Mouse (Mus musculus) intestine, embryonic 16.5 days (tissue): Measurements from ENCODE around the gene Mboat1. TPM values are rescaled to one million over a fixed set of nuclear protein-coding genes. Genes with fewer than 3 reads are reported as not detected.

ENCODE experiments used
- ATAC-seq: fragments of 200-750 bp; cut with Nextera tagmentation; 2 replicates; pipeline ENCODE4 v1.8.0; 2017; ENCODE audit warnings: moderate TSS enrichment, moderate library complexity
- H3K27ac ChIP-seq: fragments of 300-500 bp; sonication (generic); 2 replicates; pipeline ENCODE4 v1.5.1; 2014; ENCODE audit warnings: mild to moderate bottlenecking, low read length
- H3K27me3 ChIP-seq: fragments of 300-500 bp; sonication (generic); replicated peaks from 2 replicates; pipeline ENCODE4 v1.6.1; 2014; ENCODE audit warnings: low read length, control low read depth, mixed read lengths; ENCODE audit not compliant: control insufficient read depth, insufficient read depth
- H3K36me3 ChIP-seq: fragments of 300-500 bp; sonication (generic); 2 replicates; pipeline ENCODE4 v1.6.1; 2014; ENCODE audit warnings: low read length, control low read depth; ENCODE audit not compliant: control insufficient read depth, insufficient read depth
- H3K4me1 ChIP-seq: fragments of 300-500 bp; sonication (generic); 2 replicates; pipeline ENCODE4 v1.6.1; 2014; ENCODE audit warnings: low read length, control low read depth, mixed read lengths; ENCODE audit not compliant: control insufficient read depth, insufficient read depth
- H3K4me2 ChIP-seq: fragments of 300-500 bp; sonication (generic); 2 replicates; pipeline ENCODE4 v1.6.1; 2014; ENCODE audit warnings: low read depth, low read length, control low read depth
- H3K4me3 ChIP-seq: fragments of 300-500 bp; sonication (generic); 2 replicates; pipeline ENCODE4 v1.5.1; 2014; ENCODE audit warnings: mild to moderate bottlenecking, low read length
- H3K9ac ChIP-seq: fragments of 300-500 bp; sonication (generic); 2 replicates; pipeline ENCODE4 v1.6.1; 2014; ENCODE audit warnings: low read depth, low read length
- H3K9me3 ChIP-seq: fragments of 300-500 bp; sonication (generic); 2 replicates; pipeline ENCODE4 v1.6.1; 2016; ENCODE audit warnings: low read length, control low read depth; ENCODE audit not compliant: control insufficient read depth
- WGBS: fragments of 180-500 bp; shearing (Covaris S2); extraction: QIAGEN DNeasy Blood & Tissue Kit; methylation state at CpG from one replicate; pipeline ENCODE4 v1.1.7; 2014; 5-methylcytosine and 5-hydroxymethylcytosine counted together
- polyA plus RNA-seq: library from polyadenylated mRNA; unstranded; fragments of >200 nt; fragmentation: Nextera tagmentation; extraction: Ambion mirVana; gene quantifications from 2 replicates; pipeline ENCODE4 v1.2.1, GENCODE M21; 2015

Gene Mboat1
- polyA plus RNA-seq, 1 experiment from 2014 or later = 44.2 TPM

DNA sequence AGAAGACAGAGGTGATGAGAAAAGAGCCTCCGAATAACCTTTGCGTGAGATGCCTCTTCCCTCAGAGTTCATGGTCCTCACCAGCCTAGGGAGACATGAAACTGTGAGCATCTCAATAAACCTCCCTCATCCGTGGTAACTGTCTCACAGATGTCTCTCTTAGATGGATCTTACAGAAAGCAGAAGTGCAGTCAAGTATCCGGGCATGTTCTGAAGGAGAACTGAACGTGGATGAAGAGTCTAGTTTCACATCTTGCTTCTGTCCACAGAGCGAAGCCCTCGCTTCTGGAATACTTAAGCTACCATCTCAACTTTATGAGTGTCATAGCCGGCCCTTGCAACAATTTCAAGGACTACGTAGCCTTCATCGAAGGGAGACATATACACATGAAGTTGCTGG, 87.8 kb downstream of the Mboat1 start:
- 92% methylated on average over 10 of the region's 10 CpGs for WGBS
- Histone ChIP-seq H3K27me3 (no peaks in the 10 kb centered on the region), H3K36me3 (peaks cover 5% of the 10 kb centered on the region; the same call in 1 of the 2 replicates), H3K4me2 (no peak overlapping the region), H3K9me3 (no peaks in the 10 kb centered on the region), H3K4me1 (peaks cover 3% of the 10 kb centered on the region; the same call in 1 of the 2 replicates), H3K4me3 (no peak overlapping the region), H3K9ac (no peak overlapping the region), H3K27ac (no peak overlapping the region)
- no peak for ATAC-seq

DNA sequence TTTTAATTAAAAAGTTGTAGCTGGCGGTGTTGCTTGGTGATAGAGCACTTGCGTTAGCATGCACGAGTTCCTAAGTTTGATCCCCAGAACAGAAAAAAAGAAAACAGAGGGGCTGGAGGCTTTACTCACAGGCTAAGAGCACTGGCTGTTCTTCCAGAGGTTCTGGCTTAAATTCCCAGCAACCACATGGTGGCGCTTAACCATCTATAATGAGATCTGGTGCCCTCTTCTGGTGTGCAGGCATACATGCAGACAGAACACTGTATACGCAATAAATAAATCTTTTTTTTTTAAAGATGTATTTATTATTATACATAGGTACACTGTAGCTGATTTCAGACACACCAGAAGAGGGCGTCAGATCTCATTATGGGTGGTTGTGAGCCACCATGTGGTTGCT, 88.4 kb downstream of the Mboat1 start:
- Histone ChIP-seq H3K27me3 (no peaks in the 10 kb centered on the region), H3K36me3 (peaks cover 5% of the 10 kb centered on the region; the same call in 1 of the 2 replicates), H3K9ac (no peak overlapping the region), H3K4me2 (no peak overlapping the region), H3K4me3 (no peak overlapping the region), H3K9me3 (no peaks in the 10 kb centered on the region), H3K4me1 (peaks cover 3% of the 10 kb centered on the region; the same call in 1 of the 2 replicates), H3K27ac (no peak overlapping the region)
- no peak for ATAC-seq
- WGBS = 92% methylated on average over 6 of the region's 6 CpGs

DNA sequence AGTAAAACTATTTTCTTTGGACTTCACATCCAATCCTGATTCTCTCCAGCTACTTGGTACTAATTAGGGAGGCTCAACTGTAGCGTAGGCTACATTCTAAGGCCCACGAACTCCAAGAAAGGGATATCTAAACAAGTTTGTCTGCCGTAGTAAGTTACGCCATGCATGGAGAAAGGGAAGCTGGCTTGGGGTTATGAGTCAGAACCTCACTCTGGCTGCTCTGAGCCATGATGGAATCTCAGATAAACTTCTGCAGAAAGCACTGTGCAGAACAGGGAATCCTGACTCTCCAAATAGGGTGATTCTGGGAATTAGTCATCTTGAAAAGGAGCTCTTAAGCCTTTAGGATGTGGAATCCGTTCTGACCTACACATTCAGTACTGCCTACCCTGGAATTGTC, 92.5 kb downstream of the Mboat1 start:
- Histone ChIP-seq H3K9me3 (no peaks in the 10 kb centered on the region), H3K4me2 (no peak overlapping the region), H3K4me1 (no peaks in the 10 kb centered on the region), H3K4me3 (no peak overlapping the region), H3K27me3 (no peaks in the 10 kb centered on the region), H3K36me3 (peaks cover 5% of the 10 kb centered on the region; the same call in 1 of the 2 replicates), H3K27ac (no peak overlapping the region), H3K9ac (no peak overlapping the region)
- 77% methylated on average over 5 of the region's 5 CpGs for whole genome bisulfite sequencing
- ATAC-seq = no peak

DNA sequence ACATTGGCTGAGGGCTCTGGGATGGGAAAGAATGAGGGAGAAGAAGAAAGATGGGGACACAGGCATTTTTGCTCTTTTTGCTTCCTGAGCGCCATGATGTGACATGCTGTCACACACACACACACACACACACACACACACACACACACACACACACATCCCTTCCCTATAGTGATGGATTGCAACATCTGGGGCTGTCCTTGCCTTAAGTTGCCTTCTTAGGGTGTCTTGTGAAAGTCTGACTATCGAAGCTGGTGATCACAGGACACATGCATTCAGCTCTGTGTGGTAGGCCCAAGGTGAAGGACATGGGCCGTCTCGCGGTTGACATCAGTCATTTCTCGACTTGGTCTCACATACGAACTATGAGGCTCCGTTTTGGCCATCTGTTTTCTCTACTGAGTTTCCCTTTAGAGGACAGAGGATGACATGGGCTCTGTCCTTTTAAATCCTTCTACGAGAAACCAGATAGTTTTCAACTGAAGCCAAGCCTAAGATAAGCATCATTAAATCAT, 93.4 kb downstream of the Mboat1 start:
- H3K27ac ChIP-seq = no peak overlapping the region
- H3K4me3 ChIP-seq = no peak overlapping the region
- H3K27me3 ChIP-seq = no peaks in the 10 kb centered on the region
- no peaks in the 10 kb centered on the region for H3K9me3 ChIP-seq
- H3K9ac ChIP-seq = no peak overlapping the region
- H3K36me3 ChIP-seq = peaks cover under 1% of the 10 kb centered on the region; the same call in 1 of the 2 replicates
- 81% methylated on average over 9 of the region's 9 CpGs for WGBS
- ATAC-seq = no peak
- H3K4me1 ChIP-seq = no peaks in the 10 kb centered on the region
- no peak overlapping the region for H3K4me2 ChIP-seq

DNA sequence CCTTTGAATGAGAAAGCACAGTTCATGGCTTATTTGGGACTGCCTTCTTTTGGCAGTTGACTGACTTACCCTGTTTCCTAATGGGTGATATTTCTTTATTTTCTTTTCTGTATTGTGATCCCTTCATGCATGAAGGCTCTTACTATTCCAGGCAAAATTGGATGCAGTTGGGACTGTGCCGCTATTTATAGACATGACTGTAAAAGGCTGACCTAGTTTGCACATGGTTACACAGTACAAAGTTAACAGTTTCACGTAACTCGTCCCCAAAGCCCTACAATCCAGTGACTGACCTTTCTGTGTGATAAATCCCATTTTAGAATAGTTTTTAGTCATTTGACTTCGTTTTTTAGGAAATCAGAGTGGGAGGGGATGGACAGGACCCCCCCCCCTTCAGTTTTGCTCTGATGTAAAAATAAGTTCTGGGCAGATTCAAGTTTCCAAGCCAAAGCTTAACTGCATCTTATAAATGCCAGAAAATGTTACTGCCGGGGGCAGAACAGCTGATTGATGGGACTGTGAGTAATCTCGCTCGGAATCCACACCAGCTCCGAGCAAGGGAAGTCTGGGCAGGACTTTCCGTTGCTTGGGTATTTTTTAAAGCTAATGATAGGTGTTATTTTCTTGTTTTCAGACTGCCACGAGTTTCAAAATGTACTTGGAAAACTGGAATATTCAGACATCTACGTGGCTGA, 98.9 kb downstream of the Mboat1 start:
- no peak overlapping the region for H3K4me2 ChIP-seq
- no peak overlapping the region for H3K4me3 ChIP-seq
- no peak overlapping the region for H3K9ac ChIP-seq
- ATAC-seq = no peak
- no peaks in the 10 kb centered on the region for H3K4me1 ChIP-seq
- H3K27ac ChIP-seq = no peak overlapping the region
- no peaks in the 10 kb centered on the region for H3K27me3 ChIP-seq
- no peaks in the 10 kb centered on the region for H3K36me3 ChIP-seq
- WGBS = 63% methylated on average over 11 of the region's 11 CpGs
- H3K9me3 ChIP-seq = no peaks in the 10 kb centered on the region

DNA sequence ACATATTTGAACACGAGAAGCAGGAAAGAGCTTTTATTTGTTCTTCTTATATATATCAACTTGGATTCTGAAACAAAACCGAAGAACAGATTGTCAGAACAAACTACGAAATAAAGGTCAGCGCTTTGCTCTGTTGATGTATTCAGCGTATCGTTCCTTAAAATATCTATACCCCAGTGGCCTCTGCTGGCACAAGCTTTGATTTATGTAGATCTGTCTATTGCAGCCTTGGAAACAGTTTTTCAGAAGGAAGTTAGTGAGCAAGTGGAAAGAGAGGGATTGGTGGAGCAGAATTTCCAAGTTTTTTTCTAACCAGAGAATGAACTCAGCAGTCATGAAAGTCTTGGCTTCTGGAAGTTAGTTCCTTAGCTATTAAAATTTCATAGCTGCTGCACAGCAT, 103.1 kb downstream of the Mboat1 start:
- ATAC-seq = no peak
- H3K9me3 ChIP-seq = no peaks in the 10 kb centered on the region
- no peaks in the 10 kb centered on the region for H3K4me1 ChIP-seq
- H3K36me3 ChIP-seq = peaks cover 3% of the 10 kb centered on the region; the same call in 1 of the 2 replicates
- H3K9ac ChIP-seq = no peak overlapping the region
- WGBS = 83% methylated on average over 6 of the region's 6 CpGs
- H3K4me2 ChIP-seq = no peak overlapping the region
- H3K27me3 ChIP-seq = no peaks in the 10 kb centered on the region
- no peak overlapping the region for H3K27ac ChIP-seq
- no peak overlapping the region for H3K4me3 ChIP-seq

DNA sequence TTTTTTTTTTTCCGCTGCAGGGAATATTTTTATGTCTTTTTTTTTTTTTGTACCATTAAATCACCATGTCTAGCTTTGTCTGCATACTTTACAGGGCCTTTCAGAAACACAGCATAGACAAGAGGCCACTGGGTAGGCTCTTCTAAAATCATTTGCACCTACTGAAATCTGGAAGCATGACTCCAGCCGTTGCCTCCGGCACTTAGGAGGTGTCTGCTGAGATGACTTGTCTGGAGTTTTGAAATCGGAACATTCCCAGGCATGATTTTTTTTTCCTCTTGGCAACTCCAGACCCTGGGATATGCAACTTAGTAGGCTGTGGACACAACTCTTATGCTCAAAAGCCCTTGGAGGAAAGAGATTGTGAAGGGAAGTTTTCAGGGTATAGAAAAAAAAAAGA, 109.3 kb downstream of the Mboat1 start:
- peaks cover 4% of the 10 kb centered on the region; the same call in 1 of the 2 replicates for H3K4me1 ChIP-seq

DNA sequence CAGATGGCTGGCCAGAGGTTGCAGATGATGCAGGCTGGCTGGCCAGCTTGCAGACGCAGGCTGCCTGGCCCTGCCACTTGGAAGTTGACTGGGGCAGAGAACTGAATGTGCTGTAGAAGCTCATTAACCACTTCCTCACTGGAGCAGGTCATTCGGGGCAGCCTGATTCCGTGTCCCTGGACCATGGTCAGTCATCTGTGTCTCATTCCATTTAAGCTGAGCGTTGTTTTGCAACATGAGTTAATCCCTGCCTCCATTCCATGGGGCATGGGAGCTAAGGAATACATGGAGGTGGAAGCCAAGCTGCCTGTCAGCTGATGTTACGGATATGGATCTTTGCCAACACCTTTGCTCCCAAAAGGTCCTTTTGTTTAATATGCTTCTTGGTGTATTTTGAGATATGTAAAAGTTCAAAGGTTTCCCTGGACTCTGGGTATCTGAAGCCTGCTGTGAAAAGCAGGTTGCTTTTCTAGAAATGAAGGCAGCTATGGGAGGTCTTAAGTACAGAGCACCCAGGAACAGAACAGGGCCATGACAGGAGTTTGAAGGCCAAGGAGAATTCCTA, 114.1 kb downstream of the Mboat1 start:
- Histone ChIP-seq H3K9me3 (no peaks in the 10 kb centered on the region), H3K4me2 (no peak overlapping the region), H3K27ac (no peak overlapping the region), H3K4me3 (no peak overlapping the region), H3K36me3 (no peaks in the 10 kb centered on the region), H3K27me3 (no peaks in the 10 kb centered on the region), H3K9ac (no peak overlapping the region), H3K4me1 (peaks cover 8% of the 10 kb centered on the region)
- ATAC-seq = no peak
- WGBS = 64% methylated on average over 5 of the region's 5 CpGs

More for the DNA sequence above, 109.3 kb downstream of the Mboat1 start:
- Histone ChIP-seq H3K27ac (no peak overlapping the region), H3K27me3 (no peaks in the 10 kb centered on the region), H3K9me3 (no peaks in the 10 kb centered on the region), H3K36me3 (peaks cover 3% of the 10 kb centered on the region; the same call in 1 of the 2 replicates), H3K4me2 (no peak overlapping the region), H3K4me3 (no peak overlapping the region), H3K9ac (no peak overlapping the region)
- no peak for ATAC-seq
- WGBS = 80% methylated on average over 4 of the region's 4 CpGs

DNA sequence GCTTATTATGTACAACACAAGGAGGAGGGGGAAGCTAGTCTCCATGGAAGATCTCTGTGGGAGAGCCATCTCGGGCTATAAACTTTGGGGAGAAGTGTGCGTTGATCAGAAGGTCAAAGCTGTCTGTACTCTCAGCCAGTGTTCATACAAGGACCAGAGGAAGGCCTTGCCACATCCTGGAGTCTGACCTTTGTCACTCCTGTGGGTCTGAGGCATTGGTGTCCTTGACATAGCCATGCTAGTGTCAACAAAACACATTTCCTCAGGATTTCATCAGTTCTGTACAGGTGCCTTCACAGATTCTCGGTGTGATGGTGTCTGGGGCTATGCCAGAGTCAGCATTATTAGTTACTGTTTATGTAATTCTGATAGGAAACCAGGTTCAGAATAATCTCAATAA, 115.1 kb downstream of the Mboat1 start:
- H3K27ac ChIP-seq = no peak overlapping the region
- H3K4me2 ChIP-seq = no peak overlapping the region
- no peaks in the 10 kb centered on the region for H3K27me3 ChIP-seq
- H3K9ac ChIP-seq = no peak overlapping the region
- H3K4me1 ChIP-seq = peaks cover 8% of the 10 kb centered on the region
- H3K4me3 ChIP-seq = no peak overlapping the region
- 70% methylated on average over 3 of the region's 3 CpGs for WGBS
- H3K9me3 ChIP-seq = no peaks in the 10 kb centered on the region
- H3K36me3 ChIP-seq = no peaks in the 10 kb centered on the region
- ATAC-seq = no peak
